40 mouse cellular contexts compared by ENCODE assay signal in genomic region chr2:105143731-105144130, GRCm38 (mm10). TPM values are rescaled to one million over a fixed set of nuclear protein-coding genes. Genes with fewer than 3 reads are reported as not detected.
"Had no signal": no experiment of that assay in that cellular context is flagged by ENCODE, and none has a peak within 500 bp of the region (broad histone marks: within the 10 kb centered on the region; RNA-seq: fewer than 3 reads in every experiment).

No protein-coding gene starts in this region.

- H3K27ac ChIP-seq: embryonic facial prominence, embryonic 10.5 days; embryonic facial prominence, embryonic 12.5 days; embryonic facial prominence, embryonic 13.5 days; embryonic facial prominence, embryonic 15.5 days; forebrain, embryonic 10.5 days; forebrain, embryonic 12.5 days; forebrain, embryonic 13.5 days; forebrain, embryonic 15.5 days; gastrocnemius, adult 2 months; heart, adult 2 months had no signal

- H3K4me3 ChIP-seq: embryonic facial prominence, embryonic 10.5 days; embryonic facial prominence, embryonic 12.5 days; embryonic facial prominence, embryonic 13.5 days; embryonic facial prominence, embryonic 15.5 days; erythroblast, embryonic 14.5 days; forebrain, embryonic 10.5 days; forebrain, embryonic 12.5 days; forebrain, embryonic 13.5 days; forebrain, embryonic 15.5 days; gastrocnemius, adult 2 months; heart, adult 2 months had no signal

- H3K9ac ChIP-seq: embryonic facial prominence, embryonic 12.5 days; embryonic facial prominence, embryonic 13.5 days; embryonic facial prominence, embryonic 15.5 days; forebrain, embryonic 12.5 days; forebrain, embryonic 13.5 days; forebrain, embryonic 15.5 days; forebrain, postnatal 0 days had no signal

- H3K36me3 ChIP-seq: embryonic facial prominence, embryonic 10.5 days; embryonic facial prominence, embryonic 12.5 days; embryonic facial prominence, embryonic 13.5 days; embryonic facial prominence, embryonic 15.5 days; forebrain, embryonic 10.5 days; forebrain, embryonic 12.5 days; forebrain, embryonic 15.5 days had no signal

- H3K4me1 ChIP-seq: embryonic facial prominence, embryonic 12.5 days; embryonic facial prominence, embryonic 13.5 days; embryonic facial prominence, embryonic 15.5 days; forebrain, embryonic 15.5 days had no signal

- H3K9me3 ChIP-seq: embryonic facial prominence, embryonic 10.5 days; embryonic facial prominence, embryonic 12.5 days; embryonic facial prominence, embryonic 13.5 days; embryonic facial prominence, embryonic 15.5 days; forebrain, embryonic 10.5 days; forebrain, embryonic 12.5 days; forebrain, embryonic 13.5 days; forebrain, embryonic 15.5 days had no signal

- ATAC-seq: forebrain, embryonic 13.5 days; forebrain, embryonic 14.5 days; forebrain, embryonic 15.5 days; forebrain, embryonic 16.5 days; forebrain, postnatal 0 days had no signal

- H3K4me2 ChIP-seq: embryonic facial prominence, embryonic 12.5 days; embryonic facial prominence, embryonic 13.5 days; embryonic facial prominence, embryonic 15.5 days; forebrain, embryonic 12.5 days; forebrain, embryonic 13.5 days; forebrain, embryonic 15.5 days had no signal

- DNase-seq: cerebellum, adult 2 months; cerebellum, adult 8-10 months; cerebellum, adult 9-10 months; cerebellum, adult 9-11 months; cerebellum, postnatal 10 days; cerebellum, postnatal 14 days; cerebellum, postnatal 25 days; cerebellum, postnatal 36 days; embryo, embryonic 11 days; forebrain, postnatal 0 days; gastrocnemius, adult 2 months; gastrocnemius, postnatal 10 days; gastrocnemius, postnatal 14 days; gastrocnemius, postnatal 25 days; gastrocnemius, postnatal 36 days; heart, adult 18-20 months; heart, adult 2 months had no signal

RNA-seq across cellular contexts. Expression of gene Wt1, which starts 17.4 kb away (rescaled TPM):
- total RNA-seq: common myeloid progenitor, adult 5-6 weeks; gastrocnemius, adult 2 months; gastrocnemius, adult 8-10 months; gastrocnemius, postnatal 14 days; granulocyte monocyte progenitor cell, adult 5-6 weeks had no signal
- polyA plus RNA-seq: cerebellum, adult 2 months; erythroblast, embryonic 14.5 days; forebrain, embryonic 12.5 days; forebrain, embryonic 13.5 days; forebrain, embryonic 14.5 days; forebrain, embryonic 15.5 days had no signal

RNA-seq across cellular contexts. Expression of gene Gm11060, which starts 51.9 kb away (rescaled TPM):
- total RNA-seq: common myeloid progenitor, adult 5-6 weeks; forebrain, postnatal 0 days; gastrocnemius, adult 18-20 months; gastrocnemius, adult 2 months; gastrocnemius, adult 8-10 months; gastrocnemius, postnatal 10 days; gastrocnemius, postnatal 14 days; gastrocnemius, postnatal 25 days; gastrocnemius, postnatal 36 days; gastrocnemius, postnatal 4 days; granulocyte monocyte progenitor cell, adult 5-6 weeks; heart, adult 18-20 months; heart, adult 2 months; heart, adult 8-10 months had no signal
- polyA plus RNA-seq: cerebellum, adult 2 months; cortical plate, adult 2 months; embryonic facial prominence, embryonic 10.5 days; embryonic facial prominence, embryonic 11.5 days; embryonic facial prominence, embryonic 12.5 days; embryonic facial prominence, embryonic 13.5 days; embryonic facial prominence, embryonic 14.5 days; embryonic facial prominence, embryonic 15.5 days; erythroblast, embryonic 14.5 days; forebrain, embryonic 10.5 days; forebrain, embryonic 11.5 days; forebrain, embryonic 12.5 days; forebrain, embryonic 13.5 days; forebrain, embryonic 14.5 days; forebrain, embryonic 15.5 days; forebrain, embryonic 16.5 days; forebrain, postnatal 0 days; frontal cortex, adult 2 months; gonadal fat pad, adult 2 months; heart, adult 2 months had no signal
